Mouse (Mus musculus) lung, postnatal 14 days (tissue): ENCODE data around the gene Zbed4.
"Not testable (repeated sequence)": the region's sequence is repeated elsewhere in the genome, so short reads cannot be mapped to it uniquely, and the experiment has no call there.

Experiments
- DNase-seq: peaks from one replicate; pipeline ENCODE4 v3.0.0; 2021

Gene Zbed4

DNA sequence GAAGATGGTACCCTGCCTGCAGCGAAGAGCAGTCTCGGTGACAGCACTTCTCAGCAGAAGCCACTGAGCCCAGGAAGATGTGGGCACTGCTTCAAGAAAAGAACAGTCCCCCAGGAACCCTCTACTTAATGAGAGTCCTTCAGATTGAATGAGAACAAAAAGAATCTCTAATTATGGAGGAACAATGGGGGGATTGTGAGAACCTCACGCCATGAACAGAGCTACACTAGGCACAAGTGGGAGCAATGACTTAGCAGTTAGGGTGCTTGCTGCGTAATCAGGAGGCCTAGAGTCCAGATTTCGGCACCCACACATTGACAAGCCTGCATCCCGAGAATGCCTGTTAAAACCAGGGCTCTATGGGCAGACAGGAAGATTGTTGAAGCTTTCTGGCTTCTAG lies 10.1 kb upstream of the Zbed4 start:
- no peak for DNase-seq

DNA sequence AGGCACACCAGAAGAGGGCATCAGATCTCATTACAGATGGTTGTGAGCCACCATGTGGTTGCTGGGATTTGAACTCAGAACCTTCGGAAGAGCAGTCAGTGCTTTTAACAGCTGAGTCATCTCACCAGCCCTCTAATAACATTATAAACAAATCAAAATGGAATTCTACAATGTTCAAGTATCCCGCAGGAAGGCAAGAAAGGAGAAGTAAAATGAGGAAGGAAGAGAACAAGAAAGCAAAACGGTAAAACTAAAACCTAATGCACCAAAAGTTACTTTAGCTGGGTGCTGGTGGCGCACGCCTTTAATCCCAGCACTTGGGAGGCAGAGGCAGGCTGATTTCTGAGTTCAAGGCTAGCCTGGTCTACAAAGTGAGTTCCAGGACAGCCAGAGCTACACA lies 8.1 kb upstream of the Zbed4 start:
- DNase-seq: not testable (repeated sequence)

DNA sequence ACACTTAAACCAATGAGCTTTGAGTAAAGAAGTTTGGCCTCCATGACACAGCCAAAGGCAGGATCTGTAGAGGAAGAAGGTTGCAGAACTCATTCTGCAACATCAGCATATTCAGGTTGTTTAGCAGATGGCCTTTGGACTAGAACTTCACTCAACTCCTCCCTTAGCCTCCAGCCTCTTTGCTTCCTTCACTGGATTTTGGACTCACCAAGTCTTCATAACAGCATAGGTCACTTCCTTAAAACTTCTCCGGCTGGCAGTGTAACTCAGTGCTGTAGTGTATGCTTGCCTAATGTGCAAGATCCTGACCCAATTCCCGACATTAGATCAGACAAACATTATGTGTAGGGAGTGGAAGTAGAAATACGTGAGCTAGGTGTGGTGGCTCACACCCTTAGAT lies 6.1 kb upstream of the Zbed4 start:
- DNase-seq: no peak

DNA sequence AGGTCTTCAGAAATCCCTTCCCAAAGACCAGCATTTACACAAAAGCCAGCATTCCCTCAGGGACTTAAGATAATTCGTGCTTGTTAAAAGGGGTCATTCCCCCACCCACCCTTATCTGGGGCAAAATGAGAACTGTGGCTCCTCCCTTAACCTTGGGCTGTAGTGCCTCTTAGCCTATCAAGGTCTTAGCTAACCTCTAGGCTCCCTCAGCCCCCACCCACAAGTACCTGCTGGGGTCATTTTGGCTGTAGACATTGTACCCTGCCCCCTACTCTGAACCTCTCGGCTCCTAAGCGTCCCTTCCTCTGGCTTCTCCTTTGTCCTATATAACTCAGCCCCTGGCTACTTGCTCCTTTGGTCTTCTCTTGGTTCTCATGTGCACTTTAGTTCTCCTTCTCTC lies 5.5 kb upstream of the Zbed4 start:
- no peak for DNase-seq

DNA sequence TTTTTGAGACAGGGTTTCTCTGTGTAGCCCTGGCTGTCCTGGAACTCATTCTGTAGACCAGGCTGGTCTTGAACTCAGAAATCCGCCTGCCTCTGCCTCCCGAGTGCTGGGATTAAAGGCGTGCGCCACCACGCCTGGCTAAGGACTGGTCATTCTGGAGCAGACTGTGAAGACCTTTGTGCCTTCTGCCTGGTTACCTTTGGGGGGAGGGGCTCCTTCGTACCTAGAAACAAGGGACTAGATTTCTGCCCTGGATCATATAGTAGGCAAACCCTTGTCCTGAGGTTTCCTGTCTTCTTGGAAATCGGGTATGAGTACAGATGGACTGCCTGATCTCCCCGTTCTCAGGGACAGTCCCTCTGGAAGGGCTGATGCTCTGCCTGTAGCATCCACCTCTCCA lies 1.8 kb upstream of the Zbed4 start:
- not testable (repeated sequence) for DNase-seq

DNA sequence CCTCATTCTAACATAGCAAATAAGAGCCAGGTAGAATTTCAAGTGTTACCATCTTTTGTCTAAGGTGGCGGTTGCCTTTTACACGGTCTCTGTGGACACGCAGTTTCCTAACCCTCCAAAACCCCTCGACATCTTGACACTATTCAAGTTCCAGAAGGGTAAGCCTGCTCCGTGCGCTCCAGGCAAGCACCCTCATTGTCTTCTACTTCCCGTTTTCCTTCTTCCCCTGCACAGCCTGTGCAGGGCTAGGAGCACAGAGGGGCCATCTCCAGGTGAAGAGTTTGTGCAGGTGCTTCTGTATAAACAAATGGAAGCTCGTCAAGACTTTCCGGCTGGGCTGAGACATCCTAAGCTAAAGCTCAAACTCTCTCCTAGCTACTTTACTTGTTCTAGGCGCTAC lies 1.4 kb upstream of the Zbed4 start:
- no peak for DNase-seq

DNA sequence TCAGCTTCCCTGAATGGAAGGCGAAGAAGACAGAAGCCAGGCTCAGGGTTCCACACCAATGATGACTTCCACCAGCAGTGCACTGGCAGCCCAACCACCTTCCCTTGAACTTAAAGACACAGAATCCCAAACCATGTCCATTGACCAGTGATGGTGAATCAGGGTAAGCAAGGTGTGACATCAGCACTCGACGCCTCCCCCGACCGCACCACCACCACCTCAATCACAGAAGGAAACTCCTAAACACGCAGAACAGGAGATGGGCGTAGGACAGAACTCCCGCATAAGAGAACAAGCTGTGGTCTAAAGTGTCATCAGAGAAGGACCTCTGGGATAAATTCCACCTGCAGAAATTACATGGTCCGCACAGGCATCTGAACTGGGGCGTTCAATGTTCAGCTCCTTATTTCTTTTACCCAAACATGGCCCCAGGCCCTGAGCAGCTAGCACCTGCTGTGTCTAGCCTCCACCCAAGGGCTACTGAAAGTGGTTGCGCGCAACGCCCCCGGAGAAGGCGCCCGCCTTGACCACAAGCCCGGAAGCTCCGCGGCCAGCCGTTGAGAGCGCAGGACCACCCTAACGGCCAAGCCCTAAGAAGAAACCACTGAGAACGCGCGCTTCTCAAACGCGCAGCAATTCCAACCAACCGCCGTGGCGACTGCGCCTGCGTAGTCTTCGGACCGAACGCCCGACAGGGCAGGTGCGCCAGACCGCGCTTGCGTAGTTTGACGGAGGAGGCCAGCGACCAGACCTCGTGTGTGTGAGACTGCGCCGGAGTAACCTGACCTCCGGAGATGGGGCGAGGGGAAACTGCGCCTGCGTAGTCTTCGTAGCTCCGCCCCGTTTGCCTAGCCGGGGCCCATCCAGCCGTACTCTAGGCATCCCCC lies 540 bp upstream of the Zbed4 start:
- peak; percentile 99 for DNase-seq

DNA sequence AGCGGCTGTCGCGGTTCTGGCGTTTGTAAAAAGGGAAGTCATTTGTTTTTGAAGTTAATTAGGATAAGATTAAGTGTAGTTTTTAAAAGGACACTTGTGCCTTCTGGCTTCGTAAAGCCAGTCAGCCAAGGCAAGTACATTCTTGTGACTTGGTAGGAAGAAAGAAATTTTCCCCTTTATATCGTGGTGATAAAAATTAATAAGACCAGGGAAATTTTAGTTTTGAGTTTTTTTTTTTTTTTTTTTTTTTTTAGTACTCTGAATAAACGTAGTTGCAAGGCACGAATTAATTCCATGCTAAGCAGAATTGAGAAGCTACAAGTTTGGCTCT lies 908 bp downstream of the Zbed4 start:
- DNase-seq: no peak

DNA sequence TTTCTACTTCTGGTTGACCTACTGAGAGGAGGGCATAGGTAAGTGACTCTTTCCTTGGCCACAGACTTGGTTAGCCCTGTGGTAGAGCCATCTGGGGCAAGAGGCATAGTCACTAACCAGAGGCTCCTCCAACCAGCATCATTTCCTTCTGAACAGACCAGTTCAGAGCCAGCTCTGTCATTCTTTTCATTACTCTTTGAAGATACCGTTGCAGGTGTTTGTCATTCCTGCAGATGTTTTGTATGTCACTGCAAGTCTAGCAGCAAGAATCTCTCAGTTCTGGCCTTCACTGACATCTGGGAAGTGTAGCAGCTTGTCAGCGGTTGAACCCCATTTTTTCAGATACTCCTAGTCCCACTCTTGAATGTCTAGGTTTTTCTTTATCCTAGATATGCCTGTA lies 3.4 kb downstream of the Zbed4 start:
- no peak for DNase-seq

DNA sequence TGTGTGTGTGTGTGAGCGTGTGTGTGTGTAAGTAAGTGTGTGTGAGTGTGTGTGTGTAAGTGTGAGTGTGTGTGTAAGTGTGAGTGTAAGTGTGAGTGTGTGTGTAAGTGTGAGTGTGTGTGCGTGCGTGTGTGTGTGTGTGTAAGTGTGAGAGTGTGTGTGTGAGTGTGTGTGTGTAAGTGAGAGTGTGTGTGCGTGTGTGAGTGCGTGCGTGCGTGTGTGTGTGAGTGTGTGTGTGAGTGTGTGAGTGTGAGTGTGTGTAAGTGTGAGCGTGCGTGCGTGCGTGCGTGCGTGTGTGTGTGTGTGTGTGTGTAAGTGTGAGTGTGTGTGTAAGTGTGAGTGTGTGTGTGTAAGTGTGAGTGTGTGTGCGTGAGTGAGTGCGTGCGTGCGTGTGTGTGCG lies 4.3 kb downstream of the Zbed4 start:
- no peak for DNase-seq

DNA sequence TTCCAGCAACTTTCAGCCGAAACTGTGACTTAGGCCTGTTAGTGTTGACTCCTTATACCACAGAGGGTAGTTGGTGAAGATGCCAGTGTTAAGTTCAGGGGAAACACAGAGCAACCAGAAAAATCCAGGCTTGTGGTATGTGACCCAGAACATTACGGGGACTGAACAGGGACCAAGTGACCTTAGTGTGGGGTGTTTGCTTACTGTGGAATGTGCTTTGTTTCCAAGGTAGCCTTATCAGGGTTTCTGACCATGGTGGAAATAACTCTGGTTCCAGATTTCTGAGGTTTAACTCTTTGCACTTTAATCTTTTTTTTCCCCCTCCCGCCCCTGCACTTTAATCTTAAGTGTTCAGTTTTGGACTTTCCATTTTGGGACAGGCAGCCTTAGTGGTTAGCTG lies 6.6 kb downstream of the Zbed4 start:
- no peak for DNase-seq

DNA sequence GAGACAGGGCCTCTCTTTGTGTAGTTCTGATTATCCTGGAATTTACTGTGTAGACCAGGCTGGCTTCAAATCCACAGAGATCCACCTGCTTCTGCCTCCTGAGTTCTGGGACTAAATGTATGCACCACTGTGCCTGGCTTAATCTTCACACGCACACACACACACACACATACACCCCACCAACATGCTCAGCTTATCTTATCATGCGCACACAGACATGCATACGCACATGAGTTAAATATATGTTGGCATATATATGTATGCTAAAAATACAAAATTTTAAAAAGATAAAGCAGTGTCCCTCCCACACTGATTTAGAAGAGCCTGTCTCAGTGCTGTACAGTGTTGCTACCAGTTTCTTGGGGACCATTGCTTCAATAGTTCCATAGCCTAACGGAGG lies 10.1 kb downstream of the Zbed4 start:
- DNase-seq: no peak

DNA sequence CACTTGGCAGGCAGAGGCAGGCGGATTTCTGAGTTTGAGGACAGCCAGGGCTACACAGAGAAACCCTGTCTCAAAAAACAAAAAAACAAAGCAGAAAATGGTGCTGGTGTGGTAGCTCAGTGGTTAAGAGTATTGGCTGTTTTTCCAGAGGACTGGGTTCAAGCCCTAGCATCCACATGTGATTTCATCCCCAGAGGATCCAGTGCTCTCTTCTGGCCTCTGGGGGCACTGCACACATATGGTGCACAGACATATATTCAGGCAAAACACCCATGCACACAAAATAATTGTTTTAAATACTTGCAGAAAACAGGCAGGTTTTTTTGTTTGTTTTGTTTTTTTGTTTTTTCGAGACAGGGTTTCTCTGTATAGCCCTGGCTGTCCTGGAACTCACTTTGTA lies 14.7 kb downstream of the Zbed4 start:
- DNase-seq: not testable (repeated sequence)

DNA sequence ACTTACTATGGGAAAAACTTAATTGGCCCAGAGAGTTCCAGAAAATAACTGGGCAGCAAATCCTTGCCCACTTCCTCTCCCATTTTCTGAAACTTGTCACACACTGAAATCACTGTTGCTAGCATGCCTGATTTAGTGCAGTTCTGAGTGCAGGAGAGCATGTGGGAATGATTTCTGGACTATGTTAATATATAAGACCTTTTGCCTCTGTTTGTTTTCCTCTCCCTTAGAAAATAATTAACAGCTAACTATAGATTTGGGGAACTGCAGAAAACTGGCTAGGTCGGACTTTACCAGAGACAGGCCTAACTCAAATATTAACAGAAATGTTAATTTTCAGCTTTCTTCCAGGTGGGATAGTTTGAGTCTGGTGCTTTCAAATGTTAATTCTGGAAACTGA lies 17.1 kb downstream of the Zbed4 start:
- no peak for DNase-seq

DNA sequence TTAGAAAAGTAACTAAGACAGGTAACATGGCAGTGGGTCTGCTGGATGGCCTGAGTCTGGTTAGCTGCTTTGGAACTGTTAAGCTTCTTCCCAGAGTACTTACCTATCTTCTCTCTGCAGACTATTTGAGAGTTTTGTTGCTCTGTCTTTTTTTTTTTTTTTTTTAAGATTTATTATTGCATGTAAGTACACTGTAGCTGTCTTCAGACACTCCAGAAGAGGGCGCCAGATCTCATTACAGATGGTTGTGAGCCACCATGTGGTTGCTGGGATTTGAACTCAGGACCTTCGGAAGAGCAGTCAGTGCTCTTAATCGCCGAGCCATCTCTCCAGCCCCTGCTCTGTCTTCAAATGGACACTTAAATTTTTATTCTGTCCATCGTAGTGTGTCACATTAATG lies 23.2 kb downstream of the Zbed4 start:
- not testable (repeated sequence) for DNase-seq

DNA sequence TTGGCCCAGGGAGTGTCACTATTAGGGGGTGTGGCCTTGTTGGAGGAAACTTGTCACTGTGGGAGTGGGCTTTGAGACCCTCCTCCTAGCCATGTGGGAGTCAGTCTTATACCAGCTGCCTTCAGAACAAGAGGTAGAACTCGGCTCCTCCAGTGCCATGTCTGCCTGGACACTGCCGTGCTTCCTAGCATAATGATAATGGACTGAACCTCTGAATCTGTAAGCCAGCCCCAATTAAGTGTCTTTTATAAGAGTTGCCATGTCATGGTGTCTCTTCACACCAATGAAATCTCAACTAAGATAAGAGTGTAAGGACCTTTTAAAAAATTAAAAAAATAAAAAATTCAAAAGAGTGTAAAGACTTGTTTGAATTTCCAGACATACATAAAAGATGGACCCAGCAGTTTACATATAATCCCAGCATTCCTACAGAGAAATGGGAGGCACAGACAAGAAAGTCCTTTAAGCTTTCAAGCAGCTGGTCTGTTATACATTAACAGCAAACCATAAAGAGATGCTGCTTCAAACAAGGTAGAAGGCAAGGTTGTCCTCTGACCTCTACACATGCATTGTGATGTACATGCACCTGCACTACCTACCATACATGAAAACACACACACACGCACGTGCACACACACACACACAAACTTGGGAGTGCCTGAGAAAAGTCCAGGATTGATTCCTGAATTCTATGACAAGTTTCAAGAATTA lies 40.8 kb downstream of the Zbed4 start:
- DNase-seq: no peak

DNA sequence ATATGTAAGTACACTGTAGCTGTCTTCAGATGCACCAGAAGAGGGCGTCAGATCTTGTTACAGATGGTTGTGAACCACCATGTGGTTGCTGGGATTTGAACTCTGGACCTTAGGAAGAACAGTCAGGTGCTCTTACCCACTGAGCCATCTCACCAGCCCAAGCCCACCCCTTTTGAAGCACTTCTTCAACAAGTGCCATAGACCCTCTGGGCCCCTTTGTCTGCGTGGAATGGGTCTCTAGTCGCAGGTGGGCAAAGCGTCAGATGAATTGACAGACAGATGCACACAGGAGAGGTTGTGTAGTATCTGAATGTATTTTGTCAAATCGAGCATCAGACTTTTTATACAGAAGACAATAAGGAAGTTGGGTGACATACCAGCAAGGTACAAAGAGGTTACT lies 43.3 kb downstream of the Zbed4 start:
- DNase-seq: not testable (repeated sequence)

DNA sequence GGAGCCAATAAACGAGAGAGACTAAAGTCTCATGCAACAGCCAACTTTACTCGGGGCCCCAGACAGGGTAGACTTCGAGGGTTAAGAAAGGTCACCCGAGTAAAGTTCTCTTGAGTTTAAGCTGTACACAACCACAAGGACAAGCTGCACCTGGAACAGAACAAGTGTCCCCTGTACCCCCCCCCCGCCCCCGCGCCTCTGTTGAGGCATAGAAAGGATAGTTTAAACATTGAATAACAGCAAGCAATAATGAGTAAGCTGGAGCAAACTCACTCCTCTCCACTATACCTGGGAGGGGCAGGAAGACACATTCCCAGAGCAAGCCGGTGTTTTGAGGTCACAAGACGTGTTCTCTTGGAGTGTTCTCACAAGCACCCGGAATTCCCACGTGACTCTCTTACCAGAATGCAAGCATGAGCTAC lies 48.5 kb downstream of the Zbed4 start:
- DNase-seq: peak; percentile 41

DNA sequence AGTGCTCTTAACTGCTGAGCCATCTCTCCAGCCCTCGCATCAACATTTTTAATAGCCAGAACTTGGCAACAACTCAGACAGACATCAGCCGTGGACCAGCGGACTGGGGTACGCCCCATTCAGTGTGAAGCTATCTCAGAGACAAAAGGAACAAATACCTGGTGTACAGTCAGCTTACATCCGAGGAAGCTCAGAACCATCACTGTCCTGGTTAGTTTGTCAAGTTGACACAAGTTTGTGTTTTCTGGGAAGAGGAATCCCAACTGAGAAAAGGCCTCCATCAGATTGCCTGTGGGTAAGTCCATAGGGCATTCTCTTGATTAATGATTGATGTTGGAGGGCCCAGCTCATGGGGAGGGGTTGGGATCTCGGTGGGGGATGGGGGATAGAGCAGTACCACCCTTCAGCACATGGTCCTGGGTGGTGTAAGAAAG lies 49.5 kb downstream of the Zbed4 start:
- no peak for DNase-seq

DNA sequence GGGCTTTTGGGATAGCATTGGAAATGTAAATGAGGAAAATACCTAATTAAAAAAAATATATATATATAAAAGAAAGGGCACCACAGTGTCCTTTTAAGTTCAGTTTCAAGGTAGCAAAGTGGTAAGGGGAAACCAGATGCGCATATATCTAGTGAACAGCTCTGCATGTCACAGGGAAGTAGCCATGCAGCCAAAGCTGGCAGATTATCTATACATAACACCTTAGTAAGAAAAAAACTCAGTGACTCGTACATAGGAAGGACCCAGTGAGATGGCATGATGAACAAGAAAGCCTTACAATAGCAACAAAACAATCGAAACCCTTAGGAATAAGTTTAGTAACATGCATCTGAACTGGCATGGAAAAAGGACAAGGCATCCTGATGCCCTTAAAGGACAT lies 50.4 kb downstream of the Zbed4 start:
- DNase-seq: no peak

DNA sequence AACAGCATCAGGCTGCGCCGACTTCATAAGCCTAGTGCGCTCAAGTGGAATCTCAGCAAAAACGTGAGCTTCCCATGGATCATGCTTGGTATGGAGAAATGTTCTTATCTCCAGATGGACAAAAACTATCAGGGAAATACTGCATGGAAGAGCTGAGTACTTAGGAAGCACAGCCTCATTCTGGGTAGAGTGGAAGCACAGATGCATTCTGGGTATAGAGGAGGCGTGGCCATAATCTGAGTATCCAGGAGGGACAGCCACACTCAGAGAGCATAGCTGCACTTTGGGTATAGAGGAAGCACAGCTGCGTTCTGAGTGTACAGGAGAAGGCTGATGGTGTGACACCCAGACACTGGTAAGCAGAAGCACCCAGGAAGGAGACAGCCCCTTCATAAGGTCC lies 50.9 kb downstream of the Zbed4 start:
- DNase-seq: no peak

DNA sequence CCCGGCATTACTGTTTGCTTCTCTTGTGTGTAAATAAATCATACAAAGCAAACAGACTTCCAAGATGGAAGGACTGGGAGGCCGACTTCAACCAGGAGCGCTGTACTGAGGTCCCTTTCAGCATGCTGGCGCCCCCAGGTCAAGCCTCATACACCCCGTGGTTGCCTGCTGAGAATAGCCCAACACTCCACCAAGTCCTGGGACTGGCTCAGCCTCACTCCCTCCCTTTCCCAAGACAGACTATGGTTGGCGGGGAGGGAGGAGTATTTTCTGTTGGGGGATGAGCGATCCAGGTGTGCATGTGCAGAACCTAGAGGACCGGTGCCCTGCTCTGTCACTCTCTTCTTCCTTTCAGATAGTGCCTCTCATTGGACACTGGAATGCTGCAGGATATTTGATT lies 56.7 kb downstream of the Zbed4 start:
- no peak for DNase-seq

DNA sequence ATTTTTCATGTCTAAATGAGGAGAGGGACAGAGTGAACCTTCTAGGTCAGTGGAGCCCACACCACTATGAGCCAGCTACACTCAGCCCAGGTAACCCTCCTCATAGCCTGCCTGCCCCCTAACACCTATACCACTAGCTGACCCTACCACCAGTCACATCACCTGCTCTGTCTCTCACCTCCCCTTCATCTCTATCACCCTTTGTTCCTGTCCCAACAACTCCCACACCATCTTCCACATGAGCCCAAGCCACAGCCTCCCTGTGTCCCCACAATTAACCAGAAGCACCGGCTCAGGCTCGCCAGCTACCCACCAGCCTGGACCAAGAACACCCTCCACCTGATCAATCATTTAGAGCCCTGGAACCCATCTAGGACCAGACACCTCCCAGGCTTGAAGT lies 58.9 kb downstream of the Zbed4 start:
- DNase-seq: no peak

DNA sequence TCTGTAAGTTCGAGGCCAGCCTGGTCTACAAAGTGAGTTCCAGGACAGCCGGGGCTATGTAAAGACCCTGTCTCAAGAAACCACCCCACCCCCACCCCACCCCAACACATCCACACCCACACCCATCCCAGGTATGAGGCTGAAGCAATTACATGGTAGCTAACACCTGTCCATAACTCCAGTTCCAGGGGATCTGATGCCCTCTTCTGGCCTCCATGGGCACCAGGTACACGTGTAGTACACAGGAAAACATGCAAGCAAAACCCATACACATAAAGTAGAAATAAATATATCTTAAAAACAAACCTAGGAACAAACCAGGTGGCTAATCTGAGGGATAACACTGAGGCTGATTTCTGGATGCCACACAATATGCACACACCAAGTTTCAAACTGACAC lies 61.8 kb downstream of the Zbed4 start:
- DNase-seq: no peak

DNA sequence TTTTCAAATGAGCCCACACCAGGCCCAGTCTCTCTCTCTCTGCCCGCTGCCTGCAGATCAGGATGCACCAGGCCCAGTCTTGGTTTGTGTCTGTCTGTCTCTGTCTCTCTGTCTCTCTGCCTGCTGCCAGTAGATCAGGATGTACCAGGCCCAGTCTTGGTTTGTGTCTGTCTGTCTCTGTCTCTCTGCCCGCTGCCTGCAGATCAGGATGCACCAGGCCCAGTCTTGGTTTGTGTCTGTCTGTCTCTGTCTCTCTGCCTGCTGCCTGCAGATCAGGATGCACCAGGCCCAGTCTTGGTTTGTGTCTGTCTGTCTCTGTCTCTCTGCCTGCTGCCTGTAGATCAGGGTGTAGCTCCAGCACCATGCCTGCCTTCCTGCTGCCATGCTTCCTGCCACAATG lies 62.4 kb downstream of the Zbed4 start:
- DNase-seq: not testable (repeated sequence)
